Mouse (Mus musculus): ENCODE data around the gene Iqch.
A peak's percentile ranks its signal among the peaks of the same experiment; 100 is the strongest.

- peak; percentile 40; the same call in 1 of the 2 replicates for TF ChIP-seq CTCF (IDR thresholded peaks at IDR 0.05)
- no peak for TF ChIP-seq EP300 (IDR thresholded peaks at IDR 0.05)
Measured at GRCm38 (mm10) chr9:63579644-63580043, 22.6 kb downstream of the Iqch start.
